Mouse (Mus musculus) left cerebral cortex, postnatal 10 days (tissue): ENCODE measurements at regions not wholly inside any gene's neighbourhood (a gene's known extent, or its start where the extent isn't known, plus 50 kb on each side); places are given as distances from the start of the nearest gene placed in this dataset.

Experiments used
- DNase-seq, 2 experiments: peaks; one replicate each; pipeline ENCODE4 v3.0.0; 2021 to 2022; ENCODE audit warnings: low spot score in 2 of 2, mixed read lengths in 1 of 2; ENCODE audit errors: extremely low spot score in 1 of 2
- intact Hi-C: fragments of 180-260 bp; cut with DNase I; formaldehyde crosslinking; loops from one replicate; pipeline ENCODE4 v1.15.1; 2025

GRCm38 (mm10) chr11:104038271-104038800, 71.8 kb downstream of the Arf2 start:
- peak in 1 of 2 experiments; percentile 29 for DNase-seq
- intact Hi-C loops, result no loop called here

DNA sequence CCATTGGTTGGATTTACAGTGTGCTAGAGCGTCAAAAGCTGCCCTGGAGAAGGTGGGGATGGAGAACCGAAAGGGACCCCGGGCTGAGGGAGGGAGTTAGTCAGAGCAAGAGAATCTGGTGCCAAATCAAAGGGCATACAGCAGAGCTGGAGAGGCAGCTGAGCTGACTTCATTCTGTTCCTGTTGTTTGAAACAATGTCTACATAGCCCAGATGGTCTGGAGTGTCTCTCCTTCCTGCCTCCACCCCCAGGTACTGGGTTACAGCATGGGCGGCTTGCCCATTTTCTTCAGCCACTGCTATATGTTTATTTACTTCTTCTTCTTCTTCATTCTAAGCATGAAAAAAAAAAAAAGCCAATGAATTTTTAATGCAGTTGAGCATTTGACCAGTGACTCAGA, 78.7 kb downstream of the Arf2 start:
- intact Hi-C loops, result no loop called here
- DNase-seq, result no peak

- peak in 1 of 2 experiments; percentile 32 for DNase-seq
- intact Hi-C loops, result no loop called here
Measured at GRCm38 (mm10) chr11:104051986-104052385, 80.7 kb upstream of the Crhr1 start.

DNA sequence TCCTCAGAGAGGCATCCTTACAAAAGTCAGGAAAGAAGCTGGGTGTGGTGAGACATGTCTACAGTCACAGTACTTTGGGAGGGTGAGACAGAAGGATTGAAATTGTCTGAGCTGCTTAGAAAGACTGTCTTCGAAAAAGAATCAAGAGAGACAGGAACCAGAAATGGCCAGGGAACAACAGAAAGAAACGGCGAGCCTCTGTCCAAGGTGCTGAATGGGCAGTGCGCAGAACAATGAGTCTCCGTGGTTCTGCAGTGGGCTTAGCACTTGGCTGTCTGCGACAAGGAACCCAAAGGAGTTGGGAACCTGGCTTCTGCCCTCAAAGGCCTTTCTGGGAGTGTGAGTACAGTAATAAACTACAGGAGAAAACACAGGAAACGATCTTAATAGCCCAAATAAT, 79.4 kb upstream of the Crhr1 start:
- intact Hi-C loops, result no loop called here
- no peak for DNase-seq

- intact Hi-C loops, result no loop called here
- DNase-seq, result no peak
Measured at GRCm38 (mm10) chr11:104055941-104056340, 76.7 kb upstream of the Crhr1 start.

- intact Hi-C loops, result no loop called here
Measured at GRCm38 (mm10) chr11:104057046-104057445, 75.6 kb upstream of the Crhr1 start.

GRCm38 (mm10) chr11:104058600-104058999, 74.1 kb upstream of the Crhr1 start:
- intact Hi-C loops, result no loop called here
- no peak for DNase-seq

More at GRCm38 (mm10) chr11:104057046-104057445, 75.6 kb upstream of the Crhr1 start:
- no peak for DNase-seq

- DNase-seq, result no peak
- intact Hi-C loops, result no loop called here
Measured at GRCm38 (mm10) chr11:104059085-104059484, 73.6 kb upstream of the Crhr1 start.

- no peak for DNase-seq
- intact Hi-C loops, result no loop called here
Measured at GRCm38 (mm10) chr11:104061361-104061760, 71.3 kb upstream of the Crhr1 start.

- DNase-seq, result no peak
- intact Hi-C loops, result no loop called here
Measured at GRCm38 (mm10) chr11:104065181-104065580, 67.5 kb upstream of the Crhr1 start.

- no peak for DNase-seq
- intact Hi-C loops, result no loop called here
Measured at GRCm38 (mm10) chr11:104072591-104073183, 60.0 kb upstream of the Crhr1 start.

- no peak for DNase-seq
- intact Hi-C loops, result no loop called here
Measured at GRCm38 (mm10) chr11:104074763-104075162, 57.9 kb upstream of the Crhr1 start.

GRCm38 (mm10) chr11:104075394-104075793, 57.3 kb upstream of the Crhr1 start:
- intact Hi-C loops, result no loop called here
- no peak for DNase-seq

DNA sequence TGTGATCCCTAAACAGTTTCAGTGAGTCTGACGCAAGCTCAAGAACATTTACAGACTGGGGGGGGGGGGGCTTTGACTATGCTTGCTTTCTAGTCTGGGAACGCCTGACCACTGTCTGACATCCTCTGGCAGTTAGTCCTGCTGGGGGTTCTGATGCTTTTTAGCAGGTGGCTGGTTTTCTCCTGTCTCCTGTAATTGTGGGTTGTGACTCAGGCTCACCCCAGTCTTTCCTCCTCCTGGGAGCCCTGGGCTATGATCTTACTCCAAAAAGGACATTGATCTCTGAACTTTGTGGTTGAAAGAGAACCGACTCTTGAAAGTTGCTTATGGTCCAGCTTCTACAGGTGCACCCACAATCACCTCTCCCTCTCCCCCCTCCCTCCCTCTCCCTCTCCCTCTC, 50.6 kb upstream of the Crhr1 start:
- DNase-seq, result no peak
- intact Hi-C loops, result no loop called here
